Mouse (Mus musculus): ENCODE measurements around the gene Pipox. TPM values are rescaled to one million over a fixed set of nuclear protein-coding genes. Genes with fewer than 3 reads are reported as not detected.
A peak's percentile ranks its signal among the peaks of the same experiment; 100 is the strongest.

Pipox gene
- total and polyA plus RNA-seq, 2 experiments from 2014 or later, result 4.2 to 6.8 TPM

DNA sequence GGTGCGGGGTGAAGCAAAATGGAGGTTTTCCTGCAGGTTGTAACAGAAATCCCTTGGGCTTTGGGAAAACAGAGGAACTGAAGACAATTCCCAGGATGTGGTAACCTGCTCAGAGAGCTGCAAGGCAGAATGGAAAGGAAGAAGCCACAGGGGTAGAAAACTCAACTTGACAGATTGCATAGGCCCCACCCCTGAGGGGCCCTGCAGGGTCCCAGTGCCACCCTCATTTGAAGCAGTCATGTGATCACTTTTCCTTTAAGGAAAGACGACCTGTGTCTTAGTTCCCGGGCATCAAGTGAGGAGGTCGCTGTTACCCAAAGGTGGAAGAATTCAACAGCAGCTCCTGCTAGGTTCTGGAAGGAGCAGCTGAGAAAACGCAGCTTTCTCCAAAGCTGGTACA is 1.0 kb downstream of the Pipox start:
- no peaks in the 10 kb centered on the region for H3K27me3 ChIP-seq (ENCODE audit: insufficient read depth, low read length)
- DNase-seq (no peak), ATAC-seq (peak; percentile 36; the same call in 1 of the 2 replicates)
- H3K4me2 ChIP-seq (ENCODE audit: low read depth), result 0 out of 2 replicates have a peak overlapping the region, but pooled peaks have one; percentile 8
- peak overlapping the region; percentile 90 for H3K27ac ChIP-seq (ENCODE audit: low read depth, low read length)
- no peak for TF ChIP-seq CTCF (IDR thresholded peaks at IDR 0.05; ENCODE audit: low read depth)
- no peak overlapping the region for H3K4me3 ChIP-seq (ENCODE audit: low read depth, low read length)
- 11% methylated on average over 5 of the region's 5 CpGs for WGBS
- H3K4me1 ChIP-seq (ENCODE audit: insufficient read depth), result peaks cover 51% of the 10 kb centered on the region
- H3K9ac ChIP-seq, result no peak overlapping the region
- H3K9me3 ChIP-seq (ENCODE audit: low read length), result no peaks in the 10 kb centered on the region
- no peaks in the 10 kb centered on the region for H3K36me3 ChIP-seq (ENCODE audit: insufficient read depth)

DNA sequence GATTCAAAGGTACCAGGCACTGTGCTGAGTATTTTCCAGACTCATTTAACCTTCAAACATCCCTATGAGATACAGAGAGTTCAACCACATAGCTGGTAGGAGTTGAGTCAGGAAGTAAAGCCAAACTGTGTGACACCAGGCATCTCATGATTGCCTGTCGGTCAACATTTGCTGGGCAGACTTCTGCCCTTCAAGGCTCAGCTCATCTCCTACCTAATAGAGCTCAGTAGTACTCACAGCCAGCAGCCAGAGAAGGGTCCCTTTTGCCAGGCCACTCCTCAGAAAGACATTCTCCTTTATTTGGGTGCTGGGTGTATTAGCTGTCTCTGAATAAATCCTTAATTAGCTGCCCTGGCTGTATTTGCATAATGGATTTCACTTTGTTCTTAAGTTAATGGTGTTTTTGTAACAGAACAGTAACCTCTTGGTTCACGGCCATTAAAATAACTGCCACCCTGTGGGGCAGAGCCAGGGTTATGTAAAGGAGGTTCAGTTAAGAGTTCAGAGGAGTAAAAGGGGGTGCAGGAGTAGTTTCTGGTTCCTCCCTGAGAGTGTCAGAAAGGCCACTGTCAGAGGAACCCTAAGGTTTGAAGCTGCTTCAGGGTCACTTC is 3.1 kb downstream of the Pipox start:
- Histone ChIP-seq H3K9ac (no peak overlapping the region), H3K27ac (ENCODE audit: low read depth, low read length) (peak overlapping the region; percentile 35; the same call in 1 of the 2 replicates), H3K36me3 (ENCODE audit: insufficient read depth) (no peaks in the 10 kb centered on the region), H3K4me1 (ENCODE audit: insufficient read depth) (peaks cover 50% of the 10 kb centered on the region), H3K9me3 (ENCODE audit: low read length) (no peaks in the 10 kb centered on the region), H3K27me3 (ENCODE audit: insufficient read depth, low read length) (no peaks in the 10 kb centered on the region), H3K4me2 (ENCODE audit: low read depth) (no peak overlapping the region), H3K4me3 (ENCODE audit: low read depth, low read length) (no peak overlapping the region)
- WGBS, result 30% methylated on average over 2 of the region's 2 CpGs
- no peak for TF ChIP-seq CTCF (IDR thresholded peaks at IDR 0.05; ENCODE audit: low read depth)
- no peak for DNase-seq
- no peak for ATAC-seq

DNA sequence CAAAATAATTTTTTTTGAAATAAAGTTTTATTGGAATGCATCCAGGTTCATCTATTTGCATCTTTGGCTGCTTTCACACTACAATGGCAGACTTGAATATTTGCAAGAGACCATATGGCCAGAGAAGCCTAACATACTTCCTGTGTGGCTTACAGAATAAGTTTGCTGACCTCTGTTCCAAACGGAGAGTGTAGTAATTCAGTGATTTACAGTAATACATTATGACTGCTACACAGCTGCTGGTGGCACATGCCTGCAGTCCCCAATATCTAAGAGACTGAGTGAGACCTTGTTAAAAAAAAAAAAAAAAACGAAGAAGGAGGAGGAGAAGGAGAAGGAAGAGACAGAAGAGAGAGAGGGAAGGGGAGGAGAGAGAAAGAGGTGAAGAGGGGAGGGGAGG is 4.4 kb downstream of the Pipox start:
- H3K4me3 ChIP-seq (ENCODE audit: low read depth, low read length), result no peak overlapping the region
- H3K27me3 ChIP-seq (ENCODE audit: insufficient read depth, low read length), result no peaks in the 10 kb centered on the region
- TF ChIP-seq CTCF (IDR thresholded peaks at IDR 0.05; ENCODE audit: low read depth), result no peak
- H3K4me1 ChIP-seq (ENCODE audit: insufficient read depth), result peaks cover 45% of the 10 kb centered on the region
- DNase-seq (no peak), ATAC-seq (no peak)
- WGBS, result 30% methylated on average over 1 of the region's 2 CpGs
- no peaks in the 10 kb centered on the region for H3K9me3 ChIP-seq (ENCODE audit: low read length)
- no peak overlapping the region for H3K27ac ChIP-seq (ENCODE audit: low read depth, low read length)
- H3K4me2 ChIP-seq (ENCODE audit: low read depth), result no peak overlapping the region
- H3K9ac ChIP-seq, result no peak overlapping the region
- no peaks in the 10 kb centered on the region for H3K36me3 ChIP-seq (ENCODE audit: insufficient read depth)

DNA sequence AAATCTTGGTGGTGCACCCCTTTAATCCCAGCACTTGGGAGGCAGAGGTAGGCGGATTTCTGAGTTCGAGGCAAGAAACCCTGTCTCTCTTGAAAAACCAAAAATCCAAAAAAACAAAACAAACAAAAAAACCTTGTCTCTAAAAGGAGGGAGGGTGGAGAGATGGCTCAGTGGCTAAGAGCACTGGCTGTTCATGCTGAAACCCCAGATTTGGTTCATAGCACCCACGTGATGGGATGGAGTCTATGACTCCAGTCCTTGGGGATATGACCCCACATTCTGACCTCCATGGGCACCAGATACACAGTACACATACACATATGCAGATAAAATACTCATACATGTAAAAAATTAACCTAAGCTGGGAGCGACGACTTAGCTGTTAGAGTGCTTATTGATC is 5.0 kb downstream of the Pipox start:
- no peak for ATAC-seq
- 87% methylated on average over 5 of the region's 5 CpGs for WGBS
- Histone ChIP-seq H3K9ac (no peak overlapping the region), H3K4me1 (ENCODE audit: insufficient read depth) (peaks cover 40% of the 10 kb centered on the region), H3K4me3 (ENCODE audit: low read depth, low read length) (no peak overlapping the region), H3K9me3 (ENCODE audit: low read length) (no peaks in the 10 kb centered on the region), H3K27ac (ENCODE audit: low read depth, low read length) (peak overlapping the region; percentile 29), H3K27me3 (ENCODE audit: insufficient read depth, low read length) (no peaks in the 10 kb centered on the region), H3K36me3 (ENCODE audit: insufficient read depth) (no peaks in the 10 kb centered on the region), H3K4me2 (ENCODE audit: low read depth) (no peak overlapping the region)
- DNase-seq, result no peak
- no peak for TF ChIP-seq CTCF (IDR thresholded peaks at IDR 0.05; ENCODE audit: low read depth)

DNA sequence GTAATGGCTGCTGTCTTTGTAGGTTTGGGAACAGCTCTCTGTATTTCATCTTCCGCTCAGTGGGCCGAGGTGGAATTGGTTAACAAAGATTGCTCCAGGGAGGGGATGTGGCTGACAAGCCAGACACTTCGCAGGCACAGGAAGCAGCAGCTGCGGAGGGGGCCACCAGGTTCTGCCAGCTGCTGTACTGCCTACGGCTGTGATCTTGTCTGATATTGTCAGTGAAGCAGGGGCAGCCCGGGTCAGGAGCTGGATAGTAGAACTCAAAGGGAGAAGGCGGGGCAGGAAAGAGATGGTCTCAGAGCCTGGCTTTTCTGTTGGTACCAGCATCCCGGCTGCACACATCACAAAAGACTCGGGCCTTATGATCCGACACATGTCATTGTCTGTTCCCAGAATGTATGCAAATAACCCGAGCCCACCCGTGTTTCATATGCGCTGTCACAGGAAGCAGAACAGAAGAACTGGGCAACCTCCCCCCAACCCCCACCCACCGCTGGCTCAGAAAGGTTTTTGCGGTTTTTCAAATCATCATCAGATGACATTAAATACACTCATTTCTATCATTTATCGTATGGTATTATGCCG is 6.4 kb downstream of the Pipox start:
- Histone ChIP-seq H3K4me2 (ENCODE audit: low read depth) (0 out of 2 replicates have a peak overlapping the region, but pooled peaks have one; percentile 8), H3K9me3 (ENCODE audit: low read length) (no peaks in the 10 kb centered on the region), H3K9ac (peak overlapping the region; percentile 28), H3K27ac (ENCODE audit: low read depth, low read length) (peak overlapping the region; percentile 81), H3K36me3 (ENCODE audit: insufficient read depth) (no peaks in the 10 kb centered on the region), H3K27me3 (ENCODE audit: insufficient read depth, low read length) (no peaks in the 10 kb centered on the region), H3K4me3 (ENCODE audit: low read depth, low read length) (no peak overlapping the region), H3K4me1 (ENCODE audit: insufficient read depth) (peaks cover 29% of the 10 kb centered on the region)
- ATAC-seq, result peak; percentile 83
- WGBS, result 19% methylated on average over 17 of the region's 17 CpGs
- DNase-seq, result no peak
- TF ChIP-seq CTCF (IDR thresholded peaks at IDR 0.05; ENCODE audit: low read depth), result no peak

DNA sequence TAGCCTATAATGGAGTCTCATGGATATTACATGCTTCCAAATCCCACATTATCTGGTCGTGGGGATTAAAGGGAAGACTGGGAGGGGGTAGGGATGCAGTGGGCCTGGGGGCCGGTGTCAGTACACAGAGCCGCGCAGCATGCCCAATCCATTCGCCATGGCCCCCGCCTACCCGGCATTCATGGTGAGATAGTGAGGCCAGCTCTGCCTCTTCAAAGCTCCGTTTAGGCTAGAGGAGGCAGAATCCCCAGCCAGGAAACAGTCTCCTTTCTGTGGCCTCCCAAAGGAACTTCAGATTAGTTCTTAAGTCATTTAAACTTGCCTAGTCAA is 8.7 kb downstream of the Pipox start:
- Histone ChIP-seq H3K4me1 (ENCODE audit: insufficient read depth) (peaks cover 27% of the 10 kb centered on the region), H3K4me2 (ENCODE audit: low read depth) (no peak overlapping the region), H3K9ac (no peak overlapping the region), H3K27me3 (ENCODE audit: insufficient read depth, low read length) (no peaks in the 10 kb centered on the region), H3K36me3 (ENCODE audit: insufficient read depth) (no peaks in the 10 kb centered on the region), H3K9me3 (ENCODE audit: low read length) (no peaks in the 10 kb centered on the region), H3K4me3 (ENCODE audit: low read depth, low read length) (no peak overlapping the region), H3K27ac (ENCODE audit: low read depth, low read length) (no peak overlapping the region)
- no peak for TF ChIP-seq CTCF (IDR thresholded peaks at IDR 0.05; ENCODE audit: low read depth)
- 29% methylated on average over 8 of the region's 8 CpGs for WGBS
- no peak for DNase-seq
- ATAC-seq, result no peak

DNA sequence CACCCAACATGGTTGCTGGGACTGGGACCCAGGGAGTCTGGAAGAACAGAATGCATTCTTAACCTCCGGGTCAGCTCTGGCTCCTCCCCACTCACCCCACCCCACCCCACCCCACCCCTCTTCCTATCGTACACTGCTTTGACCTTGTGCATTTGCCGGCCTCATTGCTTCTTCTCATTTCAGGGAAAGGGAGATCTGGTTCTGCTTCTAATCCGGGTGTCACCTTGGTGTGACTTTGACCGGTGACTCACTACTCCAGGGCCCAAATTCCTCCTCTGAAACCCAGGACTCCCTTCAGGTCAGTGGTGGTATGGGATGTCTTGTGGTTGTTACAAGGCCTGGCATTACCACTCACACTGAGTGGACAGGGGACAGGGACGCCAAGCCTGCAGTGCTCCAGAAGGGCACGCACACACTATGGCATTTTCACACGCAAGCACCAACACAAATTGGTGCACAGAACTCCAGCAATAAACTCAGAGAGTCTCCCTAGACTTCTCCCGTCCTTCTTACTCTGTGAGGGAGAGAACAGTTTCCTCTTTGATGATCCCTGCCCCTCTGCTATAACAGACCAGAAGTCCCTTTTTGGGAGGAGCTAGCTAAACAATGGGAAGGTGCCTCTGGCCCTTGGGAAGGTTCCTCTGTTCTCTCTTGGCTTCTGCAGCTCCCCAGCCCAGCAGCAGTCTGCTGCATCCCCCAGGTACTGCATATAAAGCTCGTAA is 9.2 kb downstream of the Pipox start:
- no peak for TF ChIP-seq CTCF (IDR thresholded peaks at IDR 0.05; ENCODE audit: low read depth)
- Histone ChIP-seq H3K36me3 (ENCODE audit: insufficient read depth) (no peaks in the 10 kb centered on the region), H3K4me3 (ENCODE audit: low read depth, low read length) (no peak overlapping the region), H3K4me1 (ENCODE audit: insufficient read depth) (peaks cover 25% of the 10 kb centered on the region), H3K4me2 (ENCODE audit: low read depth) (no peak overlapping the region), H3K27ac (ENCODE audit: low read depth, low read length) (no peak overlapping the region), H3K27me3 (ENCODE audit: insufficient read depth, low read length) (no peaks in the 10 kb centered on the region), H3K9me3 (ENCODE audit: low read length) (no peaks in the 10 kb centered on the region), H3K9ac (no peak overlapping the region)
- DNase-seq (no peak), ATAC-seq (no peak)
- 60% methylated on average over 10 of the region's 10 CpGs for WGBS
